Mouse (Mus musculus): Measurements from ENCODE around the gene Gars. TPM values are rescaled to one million over a fixed set of nuclear protein-coding genes. Genes with fewer than 3 reads are reported as not detected.
A peak's percentile ranks its signal among the peaks of the same experiment; 100 is the strongest.

Gene Gars
- polyA plus RNA-seq, 1 experiment: 21.3 TPM

GRCm38 (mm10) chr6:55093431-55094146 is 55.8 kb downstream of the Gars start:
- H3K4me1 ChIP-seq (ENCODE audit: control insufficient read depth, insufficient read depth, low read length): no peaks in the 10 kb centered on the region
- no peaks in the 10 kb centered on the region for H3K36me3 ChIP-seq (ENCODE audit: control insufficient read depth, insufficient read depth, low read length)
- H3K27ac ChIP-seq (ENCODE audit: control insufficient read depth, insufficient read depth, low read depth, low read length): no peak overlapping the region
- H3K4me3 ChIP-seq (ENCODE audit: control insufficient read depth, low read depth, low read length): no peak overlapping the region
- TF ChIP-seq CTCF (IDR thresholded peaks at IDR 0.05; ENCODE audit: control insufficient read depth, insufficient read depth, insufficient replicate concordance, low read depth, low read length) (no peak), POLR2A (IDR thresholded peaks at IDR 0.05; ENCODE audit: control insufficient read depth, low read depth, low read length) (no peak)
- H3K27me3 ChIP-seq (ENCODE audit: control insufficient read depth, insufficient read depth, low read length): no peaks in the 10 kb centered on the region

GRCm38 (mm10) chr6:55098030-55098429 is 60.2 kb downstream of the Gars start:
- no peak overlapping the region for H3K27ac ChIP-seq (ENCODE audit: control insufficient read depth, insufficient read depth, low read depth, low read length)
- no peak overlapping the region for H3K4me3 ChIP-seq (ENCODE audit: control insufficient read depth, low read depth, low read length)
- no peaks in the 10 kb centered on the region for H3K27me3 ChIP-seq (ENCODE audit: control insufficient read depth, insufficient read depth, low read length)
- H3K4me1 ChIP-seq (ENCODE audit: control insufficient read depth, insufficient read depth, low read length): no peaks in the 10 kb centered on the region
- TF ChIP-seq CTCF (IDR thresholded peaks at IDR 0.05; ENCODE audit: control insufficient read depth, insufficient read depth, insufficient replicate concordance, low read depth, low read length): no peak
- no peak for TF ChIP-seq POLR2A (IDR thresholded peaks at IDR 0.05; ENCODE audit: control insufficient read depth, low read depth, low read length)
- no peaks in the 10 kb centered on the region for H3K36me3 ChIP-seq (ENCODE audit: control insufficient read depth, insufficient read depth, low read length)

GRCm38 (mm10) chr6:55098603-55099002 is 60.8 kb downstream of the Gars start:
- no peaks in the 10 kb centered on the region for H3K4me1 ChIP-seq (ENCODE audit: control insufficient read depth, insufficient read depth, low read length)
- no peak for TF ChIP-seq CTCF (IDR thresholded peaks at IDR 0.05; ENCODE audit: control insufficient read depth, insufficient read depth, insufficient replicate concordance, low read depth, low read length)
- TF ChIP-seq POLR2A (IDR thresholded peaks at IDR 0.05; ENCODE audit: control insufficient read depth, low read depth, low read length): no peak
- no peak overlapping the region for H3K4me3 ChIP-seq (ENCODE audit: control insufficient read depth, low read depth, low read length)
- H3K36me3 ChIP-seq (ENCODE audit: control insufficient read depth, insufficient read depth, low read length): no peaks in the 10 kb centered on the region
- H3K27ac ChIP-seq (ENCODE audit: control insufficient read depth, insufficient read depth, low read depth, low read length): no peak overlapping the region
- H3K27me3 ChIP-seq (ENCODE audit: control insufficient read depth, insufficient read depth, low read length): no peaks in the 10 kb centered on the region

GRCm38 (mm10) chr6:55108358-55108757 is 70.6 kb downstream of the Gars start:
- H3K4me3 ChIP-seq (ENCODE audit: control insufficient read depth, low read depth, low read length): no peak overlapping the region
- no peaks in the 10 kb centered on the region for H3K4me1 ChIP-seq (ENCODE audit: control insufficient read depth, insufficient read depth, low read length)
- TF ChIP-seq CTCF (IDR thresholded peaks at IDR 0.05; ENCODE audit: control insufficient read depth, insufficient read depth, insufficient replicate concordance, low read depth, low read length) (no peak), POLR2A (IDR thresholded peaks at IDR 0.05; ENCODE audit: control insufficient read depth, low read depth, low read length) (no peak)
- no peaks in the 10 kb centered on the region for H3K36me3 ChIP-seq (ENCODE audit: control insufficient read depth, insufficient read depth, low read length)
- H3K27me3 ChIP-seq (ENCODE audit: control insufficient read depth, insufficient read depth, low read length): no peaks in the 10 kb centered on the region
- no peak overlapping the region for H3K27ac ChIP-seq (ENCODE audit: control insufficient read depth, insufficient read depth, low read depth, low read length)

- Histone ChIP-seq H3K36me3 (ENCODE audit: control insufficient read depth, insufficient read depth, low read length) (no peaks in the 10 kb centered on the region), H3K4me3 (ENCODE audit: control insufficient read depth, low read depth, low read length) (peak overlapping the region; percentile 61), H3K27ac (ENCODE audit: control insufficient read depth, insufficient read depth, low read depth, low read length) (no peak overlapping the region), H3K27me3 (ENCODE audit: control insufficient read depth, insufficient read depth, low read length) (no peaks in the 10 kb centered on the region), H3K4me1 (ENCODE audit: control insufficient read depth, insufficient read depth, low read length) (peaks cover 10% of the 10 kb centered on the region)
- no peak for TF ChIP-seq POLR2A (IDR thresholded peaks at IDR 0.05; ENCODE audit: control insufficient read depth, low read depth, low read length)
- no peak for TF ChIP-seq CTCF (IDR thresholded peaks at IDR 0.05; ENCODE audit: control insufficient read depth, insufficient read depth, insufficient replicate concordance, low read depth, low read length)
These were observed 79.7 kb downstream of the Gars start for GRCm38 (mm10) chr6:55117325-55118109.

GRCm38 (mm10) chr6:55123056-55123455 is 85.2 kb downstream of the Gars start:
- Histone ChIP-seq H3K27ac (ENCODE audit: control insufficient read depth, insufficient read depth, low read depth, low read length) (no peak overlapping the region), H3K4me3 (ENCODE audit: control insufficient read depth, low read depth, low read length) (no peak overlapping the region), H3K36me3 (ENCODE audit: control insufficient read depth, insufficient read depth, low read length) (no peaks in the 10 kb centered on the region), H3K4me1 (ENCODE audit: control insufficient read depth, insufficient read depth, low read length) (no peaks in the 10 kb centered on the region), H3K27me3 (ENCODE audit: control insufficient read depth, insufficient read depth, low read length) (no peaks in the 10 kb centered on the region)
- TF ChIP-seq POLR2A (IDR thresholded peaks at IDR 0.05; ENCODE audit: control insufficient read depth, low read depth, low read length) (no peak), CTCF (IDR thresholded peaks at IDR 0.05; ENCODE audit: control insufficient read depth, insufficient read depth, insufficient replicate concordance, low read depth, low read length) (no peak)

- Histone ChIP-seq H3K27ac (ENCODE audit: control insufficient read depth, insufficient read depth, low read depth, low read length) (no peak overlapping the region), H3K4me1 (ENCODE audit: control insufficient read depth, insufficient read depth, low read length) (no peaks in the 10 kb centered on the region), H3K27me3 (ENCODE audit: control insufficient read depth, insufficient read depth, low read length) (no peaks in the 10 kb centered on the region), H3K4me3 (ENCODE audit: control insufficient read depth, low read depth, low read length) (no peak overlapping the region), H3K36me3 (ENCODE audit: control insufficient read depth, insufficient read depth, low read length) (no peaks in the 10 kb centered on the region)
- TF ChIP-seq CTCF (IDR thresholded peaks at IDR 0.05; ENCODE audit: control insufficient read depth, insufficient read depth, insufficient replicate concordance, low read depth, low read length): no peak
- TF ChIP-seq POLR2A (IDR thresholded peaks at IDR 0.05; ENCODE audit: control insufficient read depth, low read depth, low read length): no peak
These were observed 88.8 kb downstream of the Gars start for GRCm38 (mm10) chr6:55126576-55126975.

Data from testis, adult 2 months (tissue).